Mouse (Mus musculus) E14TG2a.4 (cell line): Measurements from ENCODE around the gene Evi2.

Experiments
- CTCF ChIP-seq: conservative IDR thresholded peaks from 2 replicates; pipeline ENCODE4 v1.5.1; 2014; ENCODE audit warnings: low read length
- POU5F1 ChIP-seq: IDR thresholded peaks from 2 replicates; pipeline ENCODE4 v1.6.1; 2014; ENCODE audit warnings: low read length, borderline replicate concordance

GRCm38 (mm10) chr11:79524310-79524575 lies 6.1 kb downstream of the Evi2 start:
- TF ChIP-seq CTCF (no peak), POU5F1 (no peak)
